Mouse (Mus musculus) heart, adult 2 months (tissue): ENCODE measurements around the gene Arid3b.

Experiments used
- CTCF ChIP-seq: fragments of 200-600 bp; IDR thresholded peaks from 2 replicates; pipeline ENCODE4 v1.8.1; 2022; ENCODE audit warnings: antibody characterized with exemption, mild to moderate bottlenecking, moderate library complexity
- EP300 ChIP-seq: fragments of 200-500 bp; IDR thresholded peaks from 2 replicates; pipeline ENCODE4 v1.6.1; 2011; ENCODE audit warnings: low read depth, low read length, control low read depth; ENCODE audit not compliant: insufficient read depth
- POLR2A ChIP-seq: fragments of 200-500 bp; IDR thresholded peaks from 2 replicates; pipeline ENCODE4 v1.6.1; 2011; ENCODE audit warnings: mild to moderate bottlenecking, low read depth, low read length, control low read depth; ENCODE audit not compliant: insufficient read depth

DNA sequence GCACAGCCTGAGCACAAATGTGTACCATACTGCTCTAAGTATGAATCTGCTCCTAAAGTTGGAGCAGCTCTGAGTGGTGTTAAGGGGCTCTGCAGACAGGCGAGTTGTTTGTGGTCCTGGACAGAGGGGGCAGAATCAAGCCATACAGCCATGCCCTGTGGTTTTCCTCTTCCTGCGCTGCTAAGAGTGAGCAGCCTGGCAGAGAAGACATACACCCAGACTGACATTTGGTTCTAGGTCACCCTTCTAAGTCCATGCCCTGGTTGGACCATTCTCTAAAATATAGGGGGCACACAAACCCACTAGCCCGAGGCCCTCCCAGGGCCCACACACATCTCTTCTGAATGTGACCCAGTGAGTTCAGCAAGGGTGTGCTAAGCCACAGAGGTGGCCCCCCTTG lies 46.9 kb downstream of the Arid3b start:
- TF ChIP-seq CTCF, result no peak
- TF ChIP-seq POLR2A, result no peak
- no peak for TF ChIP-seq EP300
